Mouse (Mus musculus) bone marrow macrophage, adult 2 months (primary cell): ENCODE data around the gene Ptprcap. TPM values are rescaled to one million over a fixed set of nuclear protein-coding genes. Genes with fewer than 3 reads are reported as not detected.

Experiments
- H3K27ac ChIP-seq: 2 replicates; pipeline ENCODE4 v1.5.1; 2012; ENCODE audit warnings: low read depth, low read length; ENCODE audit not compliant: insufficient read depth
- H3K4me1 ChIP-seq: 2 replicates; pipeline ENCODE4 v1.6.1; 2012; ENCODE audit warnings: low read length; ENCODE audit not compliant: control insufficient read depth, insufficient read depth
- H3K4me3 ChIP-seq: 2 replicates; pipeline ENCODE4 v1.5.1; 2012; ENCODE audit warnings: mild to moderate bottlenecking, low read length, moderate library complexity; ENCODE audit not compliant: insufficient read depth
- CTCF ChIP-seq: IDR thresholded peaks from 2 replicates; pipeline ENCODE4 v1.5.1; 2012; ENCODE audit warnings: low read depth, mild to moderate bottlenecking, low read length, moderate library complexity
- POLR2A ChIP-seq: IDR thresholded peaks from 2 replicates; pipeline ENCODE4 v1.6.1; 2012; ENCODE audit warnings: mild to moderate bottlenecking, low read depth, low read length, borderline replicate concordance
- polyA plus RNA-seq: library from polyadenylated mRNA; stranded (reverse); fragments of >200 nt; gene quantifications from 2 replicates; pipeline ENCODE4 v1.2.4, GENCODE M21; 2012; ENCODE audit not compliant: missing spikeins, insufficient read depth, insufficient read length

Ptprcap gene
- polyA plus RNA-seq, 1 experiment: 2.3 TPM

- H3K27ac ChIP-seq: no peak overlapping the region
- TF ChIP-seq CTCF (no peak), POLR2A (no peak)
- H3K4me3 ChIP-seq: no peak overlapping the region
- peaks cover 21% of the 10 kb centered on the region for H3K4me1 ChIP-seq
These were observed 40.8 kb downstream of the Ptprcap start for GRCm38 (mm10) chr19:4194021-4194724.

GRCm38 (mm10) chr19:4194776-4195650 lies 41.6 kb downstream of the Ptprcap start:
- H3K4me3 ChIP-seq: no peak overlapping the region
- no peak for TF ChIP-seq CTCF
- no peak for TF ChIP-seq POLR2A
- H3K4me1 ChIP-seq: peaks cover 22% of the 10 kb centered on the region
- no peak overlapping the region for H3K27ac ChIP-seq

GRCm38 (mm10) chr19:4196048-4196447 lies 42.6 kb downstream of the Ptprcap start:
- H3K4me3 ChIP-seq: no peak overlapping the region
- TF ChIP-seq POLR2A (no peak), CTCF (no peak)
- H3K27ac ChIP-seq: no peak overlapping the region
- H3K4me1 ChIP-seq: peaks cover 25% of the 10 kb centered on the region

GRCm38 (mm10) chr19:4196548-4196947 lies 43.1 kb downstream of the Ptprcap start:
- TF ChIP-seq CTCF (no peak), POLR2A (no peak)
- no peak overlapping the region for H3K4me3 ChIP-seq
- H3K4me1 ChIP-seq: peaks cover 20% of the 10 kb centered on the region
- H3K27ac ChIP-seq: no peak overlapping the region

- Histone ChIP-seq H3K4me3 (no peak overlapping the region), H3K27ac (no peak overlapping the region), H3K4me1 (peaks cover 24% of the 10 kb centered on the region)
- TF ChIP-seq POLR2A (no peak), CTCF (no peak)
These were observed 43.8 kb downstream of the Ptprcap start for GRCm38 (mm10) chr19:4197180-4197579.

GRCm38 (mm10) chr19:4201291-4201909 lies 48.0 kb downstream of the Ptprcap start, which contains the start of gene Rad9a:
Gene Rad9a, minus strand, starts transcription at chr19:4201662.
- Histone ChIP-seq H3K4me3 (peak within 1 kb of the TSS; percentile 70), H3K27ac (peak within 1 kb of the TSS; percentile 52), H3K4me1 (peaks cover 31% of the 10 kb centered on the region)
- TF ChIP-seq CTCF: no peak
- no peak for TF ChIP-seq POLR2A

- H3K27ac ChIP-seq: peak overlapping the region; percentile 52
- H3K4me1 ChIP-seq: peaks cover 31% of the 10 kb centered on the region
- TF ChIP-seq POLR2A (no peak), CTCF (no peak; the same call in 1 of the 2 replicates)
- peak overlapping the region; percentile 70 for H3K4me3 ChIP-seq
These were observed 48.7 kb downstream of the Ptprcap start for GRCm38 (mm10) chr19:4202149-4202548.

GRCm38 (mm10) chr19:4203148-4203547 lies 49.7 kb downstream of the Ptprcap start:
- Histone ChIP-seq H3K27ac (peak overlapping the region; percentile 88), H3K4me3 (peak overlapping the region; percentile 14; the same call in 1 of the 2 replicates), H3K4me1 (peaks cover 31% of the 10 kb centered on the region)
- no peak for TF ChIP-seq CTCF

- H3K4me3 ChIP-seq: peak overlapping the region; percentile 14; the same call in 1 of the 2 replicates
- H3K4me1 ChIP-seq: peaks cover 31% of the 10 kb centered on the region
- H3K27ac ChIP-seq: peak overlapping the region; percentile 88
- TF ChIP-seq POLR2A (no peak), CTCF (no peak)
These were observed 50.4 kb downstream of the Ptprcap start for GRCm38 (mm10) chr19:4203604-4204326.
